Mouse (Mus musculus) A20 (cell line): Measurements from ENCODE around the gene Lrig1.

Experiments
- DNase-seq: peaks from one replicate; pipeline ENCODE4 v3.0.0-alpha.2; 2011; ENCODE audit warnings: low read depth, low spot score

Gene Lrig1

GRCm38 (mm10) chr6:94647574-94648430 lies 52.2 kb downstream of the Lrig1 start:
- no peak for DNase-seq

- DNase-seq: no peak
Measured at GRCm38 (mm10) chr6:94646902-94647301, 53.1 kb downstream of the Lrig1 start.

- DNase-seq: no peak
Measured at GRCm38 (mm10) chr6:94646274-94646863, 53.6 kb downstream of the Lrig1 start.

GRCm38 (mm10) chr6:94645723-94646122 lies 54.2 kb downstream of the Lrig1 start:
- no peak for DNase-seq

GRCm38 (mm10) chr6:94644641-94645040 lies 55.3 kb downstream of the Lrig1 start:
- DNase-seq: no peak

- DNase-seq: no peak
Measured at GRCm38 (mm10) chr6:94643989-94644388, 56.0 kb downstream of the Lrig1 start.

GRCm38 (mm10) chr6:94642048-94642447 lies 57.9 kb downstream of the Lrig1 start:
- DNase-seq: no peak

GRCm38 (mm10) chr6:94640297-94640696 lies 59.7 kb downstream of the Lrig1 start:
- no peak for DNase-seq

GRCm38 (mm10) chr6:94637024-94637434 lies 62.9 kb downstream of the Lrig1 start:
- no peak for DNase-seq

- no peak for DNase-seq
Measured at GRCm38 (mm10) chr6:94635343-94635742, 64.6 kb downstream of the Lrig1 start.

GRCm38 (mm10) chr6:94634710-94635109 lies 65.2 kb downstream of the Lrig1 start:
- no peak for DNase-seq

GRCm38 (mm10) chr6:94634274-94634673 lies 65.7 kb downstream of the Lrig1 start:
- no peak for DNase-seq

- no peak for DNase-seq
Measured at GRCm38 (mm10) chr6:94631779-94632082, 68.2 kb downstream of the Lrig1 start.

GRCm38 (mm10) chr6:94631051-94631778 lies 68.7 kb downstream of the Lrig1 start:
- DNase-seq: no peak

- no peak for DNase-seq
Measured at GRCm38 (mm10) chr6:94628787-94629186, 71.2 kb downstream of the Lrig1 start.

- DNase-seq: no peak
Measured at GRCm38 (mm10) chr6:94627714-94628595, 72.0 kb downstream of the Lrig1 start.

- DNase-seq: no peak
Measured at GRCm38 (mm10) chr6:94626807-94627206, 73.2 kb downstream of the Lrig1 start.

- DNase-seq: no peak
Measured at GRCm38 (mm10) chr6:94625896-94626295, 74.1 kb downstream of the Lrig1 start.

- no peak for DNase-seq
Measured at GRCm38 (mm10) chr6:94624543-94624942, 75.4 kb downstream of the Lrig1 start.

- peak; percentile 59 for DNase-seq
Measured at GRCm38 (mm10) chr6:94622983-94623382, 77.0 kb downstream of the Lrig1 start.

- no peak for DNase-seq
Measured at GRCm38 (mm10) chr6:94620801-94621301, 79.1 kb downstream of the Lrig1 start.
